Mouse (Mus musculus) heart, embryonic 11.5 days (tissue): Measurements from ENCODE around the gene Eif4b. TPM values are rescaled to one million over a fixed set of nuclear protein-coding genes. Genes with fewer than 3 reads are reported as not detected.
A peak's percentile ranks its signal among the peaks of the same experiment; 100 is the strongest.

Experiments used
- ATAC-seq: fragments of 200-750 bp; cut with Nextera tagmentation; replicated peaks from 2 replicates; pipeline ENCODE4 v1.8.0; 2017; ENCODE audit warnings: moderate library complexity; ENCODE audit not compliant: insufficient number of reproducible peaks, low FRiP score, low TSS enrichment
- H3K27ac ChIP-seq: fragments of 300-500 bp; sonication (generic); 2 replicates; pipeline ENCODE4 v1.5.1; 2014; ENCODE audit warnings: mild to moderate bottlenecking, low read depth, low read length
- H3K27me3 ChIP-seq: fragments of 300-500 bp; sonication (generic); 2 replicates; pipeline ENCODE4 v1.6.1; 2014; ENCODE audit warnings: mild to moderate bottlenecking, low read length, mixed read lengths; ENCODE audit not compliant: control insufficient read depth, insufficient read depth
- H3K36me3 ChIP-seq: fragments of 300-500 bp; sonication (generic); 2 replicates; pipeline ENCODE4 v1.6.1; 2014; ENCODE audit warnings: mild to moderate bottlenecking, low read length, moderate library complexity, mixed read lengths; ENCODE audit not compliant: control insufficient read depth, insufficient read depth
- H3K4me1 ChIP-seq: fragments of 300-500 bp; sonication (generic); 2 replicates; pipeline ENCODE4 v1.6.1; 2014; ENCODE audit warnings: low read length; ENCODE audit not compliant: control insufficient read depth, insufficient read depth
- H3K4me2 ChIP-seq: fragments of 300-500 bp; sonication (generic); 2 replicates; pipeline ENCODE4 v1.6.1; 2014; ENCODE audit warnings: mild to moderate bottlenecking, moderate library complexity
- H3K4me3 ChIP-seq: fragments of 300-500 bp; sonication (generic); 2 replicates; pipeline ENCODE4 v1.5.1; 2014; ENCODE audit warnings: low read depth, low read length
- H3K9ac ChIP-seq: fragments of 300-500 bp; sonication (generic); 2 replicates; pipeline ENCODE4 v1.6.1; 2014; ENCODE audit warnings: mild to moderate bottlenecking, low read depth, low read length, moderate library complexity
- H3K9me3 ChIP-seq: fragments of 300-500 bp; sonication (generic); replicated peaks from 2 replicates; pipeline ENCODE4 v1.6.1; 2016; ENCODE audit warnings: low read length; ENCODE audit not compliant: control insufficient read depth
- WGBS: fragments of 180-500 bp; shearing (Covaris S2); extraction: QIAGEN DNeasy Blood & Tissue Kit; methylation state at CpG from one replicate; pipeline ENCODE4 v1.1.7; 2014; ENCODE audit not compliant: insufficient replicate concordance; 5-methylcytosine and 5-hydroxymethylcytosine counted together
- polyA plus RNA-seq: library from polyadenylated mRNA; unstranded; fragments of >200 nt; fragmentation: Nextera tagmentation; extraction: Ambion mirVana; gene quantifications from 2 replicates; pipeline ENCODE4 v1.2.1, GENCODE M21; 2014

Gene Eif4b
- polyA plus RNA-seq, 1 experiment from 2014 or later: 71.6 TPM

- H3K27ac ChIP-seq: no peak overlapping the region
- H3K36me3 ChIP-seq: no peaks in the 10 kb centered on the region
- no peak overlapping the region for H3K9ac ChIP-seq
- H3K4me3 ChIP-seq: no peak overlapping the region
- H3K27me3 ChIP-seq: no peaks in the 10 kb centered on the region
- no peaks in the 10 kb centered on the region for H3K9me3 ChIP-seq
- ATAC-seq: no peak
- H3K4me2 ChIP-seq: no peak overlapping the region
- H3K4me1 ChIP-seq: no peaks in the 10 kb centered on the region
- WGBS: 81% methylated on average over 3 of the region's 3 CpGs
Observed at GRCm38 (mm10) chr15:102044745-102045144, 28.8 kb upstream of the Eif4b start.

GRCm38 (mm10) chr15:102045691-102046090, 27.9 kb upstream of the Eif4b start:
- H3K27me3 ChIP-seq: no peaks in the 10 kb centered on the region
- no peaks in the 10 kb centered on the region for H3K9me3 ChIP-seq
- 67% methylated on average over 10 of the region's 10 CpGs for WGBS
- no peak overlapping the region for H3K27ac ChIP-seq
- H3K36me3 ChIP-seq: no peaks in the 10 kb centered on the region
- H3K4me3 ChIP-seq: no peak overlapping the region
- ATAC-seq: no peak
- H3K4me2 ChIP-seq: no peak overlapping the region
- no peak overlapping the region for H3K9ac ChIP-seq
- H3K4me1 ChIP-seq: no peaks in the 10 kb centered on the region

GRCm38 (mm10) chr15:102048006-102048405, 25.6 kb upstream of the Eif4b start:
- Histone ChIP-seq H3K4me3 (no peak overlapping the region), H3K9ac (no peak overlapping the region), H3K4me2 (no peak overlapping the region), H3K4me1 (0 out of 2 replicates have a peak, but pooled peaks cover 3% of the 10 kb centered on the region), H3K9me3 (no peaks in the 10 kb centered on the region), H3K27me3 (no peaks in the 10 kb centered on the region), H3K36me3 (no peaks in the 10 kb centered on the region), H3K27ac (no peak overlapping the region)
- ATAC-seq: no peak
- WGBS: 80% methylated on average over 6 of the region's 6 CpGs

- Histone ChIP-seq H3K9ac (no peak overlapping the region), H3K9me3 (no peaks in the 10 kb centered on the region), H3K27ac (no peak overlapping the region), H3K4me3 (no peak overlapping the region), H3K27me3 (no peaks in the 10 kb centered on the region), H3K36me3 (no peaks in the 10 kb centered on the region), H3K4me1 (0 out of 2 replicates have a peak, but pooled peaks cover 3% of the 10 kb centered on the region), H3K4me2 (no peak overlapping the region)
- no peak for ATAC-seq
Observed at GRCm38 (mm10) chr15:102049871-102050270, 23.7 kb upstream of the Eif4b start.

GRCm38 (mm10) chr15:102051920-102052683, 21.5 kb upstream of the Eif4b start:
- H3K4me2 ChIP-seq: peak overlapping the region; percentile 87
- no peaks in the 10 kb centered on the region for H3K36me3 ChIP-seq
- peak overlapping the region; percentile 54 for H3K4me3 ChIP-seq
- H3K27me3 ChIP-seq: no peaks in the 10 kb centered on the region
- H3K27ac ChIP-seq: 0 out of 2 replicates have a peak overlapping the region, but pooled peaks have one; percentile 29
- peak; percentile 46; the same call in 1 of the 2 replicates for ATAC-seq
- peak overlapping the region; percentile 77 for H3K9ac ChIP-seq
- 2% methylated on average over 29 of the region's 33 CpGs for WGBS
- H3K9me3 ChIP-seq: no peaks in the 10 kb centered on the region
- 0 out of 2 replicates have a peak, but pooled peaks cover 3% of the 10 kb centered on the region for H3K4me1 ChIP-seq

- H3K9ac ChIP-seq: no peak overlapping the region
- H3K36me3 ChIP-seq: no peaks in the 10 kb centered on the region
- H3K4me2 ChIP-seq: no peak overlapping the region
- no peak for ATAC-seq
- 0 out of 2 replicates have a peak, but pooled peaks cover 3% of the 10 kb centered on the region for H3K4me1 ChIP-seq
- H3K27ac ChIP-seq: no peak overlapping the region
- 79% methylated on average over 15 of the region's 15 CpGs for WGBS
- no peak overlapping the region for H3K4me3 ChIP-seq
- H3K9me3 ChIP-seq: no peaks in the 10 kb centered on the region
- H3K27me3 ChIP-seq: no peaks in the 10 kb centered on the region
Observed at GRCm38 (mm10) chr15:102056495-102057174, 16.9 kb upstream of the Eif4b start.

GRCm38 (mm10) chr15:102065661-102066325, 7.8 kb upstream of the Eif4b start:
- H3K27me3 ChIP-seq: no peaks in the 10 kb centered on the region
- H3K4me2 ChIP-seq: no peak overlapping the region
- H3K36me3 ChIP-seq: no peaks in the 10 kb centered on the region
- H3K9me3 ChIP-seq: no peaks in the 10 kb centered on the region
- no peak overlapping the region for H3K9ac ChIP-seq
- 0 out of 2 replicates have a peak, but pooled peaks have one; percentile 52 for ATAC-seq
- 3% methylated on average over 20 of the region's 20 CpGs for WGBS
- no peak overlapping the region for H3K4me3 ChIP-seq
- peaks cover 12% of the 10 kb centered on the region; the same call in 1 of the 2 replicates for H3K4me1 ChIP-seq
- H3K27ac ChIP-seq: no peak overlapping the region
